Mouse (Mus musculus): ENCODE measurements around the gene Slc35e3.

DNA sequence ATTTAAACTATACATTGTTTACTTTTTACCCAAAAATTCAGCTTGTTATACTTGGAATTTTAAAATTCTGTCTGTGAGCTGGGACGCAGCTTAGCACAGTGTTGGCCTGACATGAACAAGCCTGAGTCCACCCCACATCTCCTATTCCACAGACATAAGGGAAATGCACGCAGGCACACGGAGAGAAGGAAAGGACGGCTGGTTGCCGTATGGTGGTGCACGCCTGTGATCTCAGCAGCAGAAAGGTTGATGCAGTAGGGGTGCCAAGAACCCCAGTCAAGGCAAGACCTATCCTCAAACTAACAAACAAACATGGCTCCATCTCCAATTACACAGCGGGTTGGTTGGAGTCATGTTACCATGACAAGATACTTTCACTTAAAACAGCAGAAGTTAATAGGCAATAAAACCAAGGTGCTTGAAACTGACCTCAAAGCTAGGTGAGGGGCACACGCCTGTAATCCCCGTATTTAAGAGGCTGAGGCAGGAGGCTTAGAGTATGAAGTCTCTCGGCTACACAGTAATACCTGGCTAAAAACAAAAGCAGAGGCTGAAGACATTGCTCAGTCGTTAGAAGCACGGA lies 32.3 kb upstream of the Slc35e3 start:
- TF ChIP-seq GATA1 (IDR thresholded peaks at IDR 0.05; ENCODE audit: low read length) (no peak), TAL1 (IDR thresholded peaks at IDR 0.05; ENCODE audit: low read length) (no peak)
